Mouse (Mus musculus): ENCODE measurements at regions not wholly inside any gene's neighbourhood (a gene's known extent, or its start where the extent isn't known, plus 50 kb on each side); places are given as distances from the start of the nearest gene placed in this dataset.

GRCm38 (mm10) chr7:135767493-135767892, 51.3 kb upstream of the Mki67 start:
- WGBS, result 70% methylated on average over 6 of the region's 6 CpGs
- DNase-seq (ENCODE audit: extremely low read depth, low read depth, low spot score), result no peak

GRCm38 (mm10) chr7:135768064-135768463, 51.9 kb upstream of the Mki67 start:
- Histone ChIP-seq H3K27me3 (ENCODE audit: control insufficient read depth, insufficient read depth, low read length) (no peaks in the 10 kb centered on the region), H3K79me2 (ENCODE audit: control insufficient read depth, insufficient read depth, low read length) (no peaks in the 10 kb centered on the region), H3K27ac (replicated peaks; ENCODE audit: insufficient read depth, low read depth, low read length) (no peak overlapping the region), H3K4me1 (ENCODE audit: control insufficient read depth, insufficient read depth, low read length) (no peaks in the 10 kb centered on the region), H3K9ac (ENCODE audit: low read depth, low read length) (no peak overlapping the region), H3K36me3 (ENCODE audit: control insufficient read depth, insufficient read depth, low read length) (no peaks in the 10 kb centered on the region), H3K4me3 (ENCODE audit: insufficient read depth, low read depth, low read length) (no peak overlapping the region)
- WGBS, result 90% methylated on average over 11 of the region's 11 CpGs
- TF ChIP-seq POLR2A (IDR thresholded peaks at IDR 0.05; ENCODE audit: extremely low read depth, insufficient read depth, low read length) (no peak), CTCF (IDR thresholded peaks at IDR 0.05; ENCODE audit: low read depth, low read length) (no peak)
- DNase-seq (ENCODE audit: extremely low read depth, low read depth, low spot score), result no peak

More at GRCm38 (mm10) chr7:135767493-135767892, 51.3 kb upstream of the Mki67 start:
- TF ChIP-seq POLR2A (IDR thresholded peaks at IDR 0.05; ENCODE audit: extremely low read depth, insufficient read depth, low read length) (no peak), CTCF (IDR thresholded peaks at IDR 0.05; ENCODE audit: low read depth, low read length) (no peak)
- no peaks in the 10 kb centered on the region for H3K79me2 ChIP-seq (ENCODE audit: control insufficient read depth, insufficient read depth, low read length)
- H3K27me3 ChIP-seq (ENCODE audit: control insufficient read depth, insufficient read depth, low read length), result no peaks in the 10 kb centered on the region
- no peaks in the 10 kb centered on the region for H3K36me3 ChIP-seq (ENCODE audit: control insufficient read depth, insufficient read depth, low read length)
- no peak overlapping the region for H3K9ac ChIP-seq (ENCODE audit: low read depth, low read length)
- no peak overlapping the region for H3K4me3 ChIP-seq (ENCODE audit: insufficient read depth, low read depth, low read length)
- no peaks in the 10 kb centered on the region for H3K4me1 ChIP-seq (ENCODE audit: control insufficient read depth, insufficient read depth, low read length)
- H3K27ac ChIP-seq (replicated peaks; ENCODE audit: insufficient read depth, low read depth, low read length), result no peak overlapping the region

GRCm38 (mm10) chr7:135768592-135768991, 52.4 kb upstream of the Mki67 start:
- Histone ChIP-seq H3K4me3 (ENCODE audit: insufficient read depth, low read depth, low read length) (no peak overlapping the region), H3K9ac (ENCODE audit: low read depth, low read length) (no peak overlapping the region), H3K27me3 (ENCODE audit: control insufficient read depth, insufficient read depth, low read length) (no peaks in the 10 kb centered on the region), H3K27ac (replicated peaks; ENCODE audit: insufficient read depth, low read depth, low read length) (no peak overlapping the region), H3K36me3 (ENCODE audit: control insufficient read depth, insufficient read depth, low read length) (no peaks in the 10 kb centered on the region), H3K79me2 (ENCODE audit: control insufficient read depth, insufficient read depth, low read length) (no peaks in the 10 kb centered on the region), H3K4me1 (ENCODE audit: control insufficient read depth, insufficient read depth, low read length) (no peaks in the 10 kb centered on the region)
- TF ChIP-seq CTCF (IDR thresholded peaks at IDR 0.05; ENCODE audit: low read depth, low read length), result peak; percentile 89
- no peak for TF ChIP-seq POLR2A (IDR thresholded peaks at IDR 0.05; ENCODE audit: extremely low read depth, insufficient read depth, low read length)
- peak; percentile 53 for DNase-seq (ENCODE audit: extremely low read depth, low read depth, low spot score)
- whole genome bisulfite sequencing, result 5% methylated on average over 3 of the region's 3 CpGs

GRCm38 (mm10) chr7:135769082-135769673, 53.0 kb upstream of the Mki67 start:
- 82% methylated on average over 21 of the region's 21 CpGs for WGBS

GRCm38 (mm10) chr7:135770051-135770450, 53.9 kb upstream of the Mki67 start:
- TF ChIP-seq POLR2A (IDR thresholded peaks at IDR 0.05; ENCODE audit: extremely low read depth, insufficient read depth, low read length), result no peak
- no peak for TF ChIP-seq CTCF (IDR thresholded peaks at IDR 0.05; ENCODE audit: low read depth, low read length)
- no peak for DNase-seq (ENCODE audit: extremely low read depth, low read depth, low spot score)
- 59% methylated on average over 6 of the region's 6 CpGs for WGBS
- Histone ChIP-seq H3K9ac (ENCODE audit: low read depth, low read length) (no peak overlapping the region), H3K4me1 (ENCODE audit: control insufficient read depth, insufficient read depth, low read length) (no peaks in the 10 kb centered on the region), H3K36me3 (ENCODE audit: control insufficient read depth, insufficient read depth, low read length) (no peaks in the 10 kb centered on the region), H3K27me3 (ENCODE audit: control insufficient read depth, insufficient read depth, low read length) (no peaks in the 10 kb centered on the region), H3K4me3 (ENCODE audit: insufficient read depth, low read depth, low read length) (no peak overlapping the region), H3K79me2 (ENCODE audit: control insufficient read depth, insufficient read depth, low read length) (no peaks in the 10 kb centered on the region), H3K27ac (replicated peaks; ENCODE audit: insufficient read depth, low read depth, low read length) (no peak overlapping the region)

More at GRCm38 (mm10) chr7:135769082-135769673, 53.0 kb upstream of the Mki67 start:
- Histone ChIP-seq H3K27me3 (ENCODE audit: control insufficient read depth, insufficient read depth, low read length) (no peaks in the 10 kb centered on the region), H3K27ac (replicated peaks; ENCODE audit: insufficient read depth, low read depth, low read length) (no peak overlapping the region), H3K36me3 (ENCODE audit: control insufficient read depth, insufficient read depth, low read length) (no peaks in the 10 kb centered on the region), H3K4me3 (ENCODE audit: insufficient read depth, low read depth, low read length) (no peak overlapping the region), H3K4me1 (ENCODE audit: control insufficient read depth, insufficient read depth, low read length) (no peaks in the 10 kb centered on the region), H3K9ac (ENCODE audit: low read depth, low read length) (no peak overlapping the region), H3K79me2 (ENCODE audit: control insufficient read depth, insufficient read depth, low read length) (no peaks in the 10 kb centered on the region)
- TF ChIP-seq POLR2A (IDR thresholded peaks at IDR 0.05; ENCODE audit: extremely low read depth, insufficient read depth, low read length), result no peak
- no peak for TF ChIP-seq CTCF (IDR thresholded peaks at IDR 0.05; ENCODE audit: low read depth, low read length)
- DNase-seq (ENCODE audit: extremely low read depth, low read depth, low spot score), result no peak

- Histone ChIP-seq H3K4me1 (ENCODE audit: control insufficient read depth, insufficient read depth, low read length) (no peaks in the 10 kb centered on the region), H3K36me3 (ENCODE audit: control insufficient read depth, insufficient read depth, low read length) (no peaks in the 10 kb centered on the region), H3K27me3 (ENCODE audit: control insufficient read depth, insufficient read depth, low read length) (no peaks in the 10 kb centered on the region), H3K27ac (replicated peaks; ENCODE audit: insufficient read depth, low read depth, low read length) (no peak overlapping the region), H3K79me2 (ENCODE audit: control insufficient read depth, insufficient read depth, low read length) (no peaks in the 10 kb centered on the region), H3K4me3 (ENCODE audit: insufficient read depth, low read depth, low read length) (no peak overlapping the region), H3K9ac (ENCODE audit: low read depth, low read length) (no peak overlapping the region)
- TF ChIP-seq POLR2A (IDR thresholded peaks at IDR 0.05; ENCODE audit: extremely low read depth, insufficient read depth, low read length), result no peak
- TF ChIP-seq CTCF (IDR thresholded peaks at IDR 0.05; ENCODE audit: low read depth, low read length), result no peak
- DNase-seq (ENCODE audit: extremely low read depth, low read depth, low spot score), result no peak
- 81% methylated on average over 7 of the region's 7 CpGs for WGBS
These were observed 59.8 kb upstream of the Mki67 start for GRCm38 (mm10) chr7:135775832-135776433.
